Mouse (Mus musculus) testis, adult 2 months (tissue): ENCODE measurements around the gene Pcf11. TPM values are rescaled to one million over a fixed set of nuclear protein-coding genes. Genes with fewer than 3 reads are reported as not detected.

Source experiments
- H3K27ac ChIP-seq: fragments of 200-500 bp; 2 replicates; pipeline ENCODE4 v1.5.1; 2012; ENCODE audit warnings: low read depth, low read length; ENCODE audit not compliant: control insufficient read depth, insufficient read depth
- H3K27me3 ChIP-seq: fragments of 200-500 bp; 2 replicates; pipeline ENCODE4 v1.6.1; 2012; ENCODE audit warnings: mild to moderate bottlenecking, low read length, moderate library complexity; ENCODE audit not compliant: control insufficient read depth, insufficient read depth
- H3K36me3 ChIP-seq: fragments of 200-500 bp; 2 replicates; pipeline ENCODE4 v1.6.1; 2012; ENCODE audit warnings: mild to moderate bottlenecking, low read length; ENCODE audit not compliant: control insufficient read depth, insufficient read depth
- H3K4me1 ChIP-seq: fragments of 200-500 bp; 2 replicates; pipeline ENCODE4 v1.6.1; 2012; ENCODE audit warnings: low read length; ENCODE audit not compliant: control insufficient read depth, insufficient read depth
- H3K4me3 ChIP-seq: fragments of 200-500 bp; 2 replicates; pipeline ENCODE4 v1.5.1; 2012; ENCODE audit warnings: low read depth, mild to moderate bottlenecking, low read length, moderate library complexity, mixed read lengths; ENCODE audit not compliant: control insufficient read depth
- CTCF ChIP-seq: fragments of 200-500 bp; IDR thresholded peaks from 2 replicates; pipeline ENCODE4 v1.5.1; 2012; ENCODE audit warnings: low read depth, mild to moderate bottlenecking, inconsistent platforms, low read length, moderate library complexity; ENCODE audit not compliant: control insufficient read depth, insufficient read depth, insufficient replicate concordance
- POLR2A ChIP-seq: fragments of 200-500 bp; IDR thresholded peaks from 2 replicates; pipeline ENCODE4 v1.6.1; 2012; ENCODE audit warnings: low read depth, mild to moderate bottlenecking, inconsistent platforms, low read length, moderate library complexity; ENCODE audit not compliant: control insufficient read depth
- polyA plus RNA-seq: library from polyadenylated mRNA; depleted of rRNA; stranded (reverse); fragments of >200 nt; gene quantifications from 2 replicates; pipeline ENCODE4 v1.2.3, GENCODE M21; 2012

Gene Pcf11
- polyA plus RNA-seq, 1 experiment, result 40.4 TPM

DNA sequence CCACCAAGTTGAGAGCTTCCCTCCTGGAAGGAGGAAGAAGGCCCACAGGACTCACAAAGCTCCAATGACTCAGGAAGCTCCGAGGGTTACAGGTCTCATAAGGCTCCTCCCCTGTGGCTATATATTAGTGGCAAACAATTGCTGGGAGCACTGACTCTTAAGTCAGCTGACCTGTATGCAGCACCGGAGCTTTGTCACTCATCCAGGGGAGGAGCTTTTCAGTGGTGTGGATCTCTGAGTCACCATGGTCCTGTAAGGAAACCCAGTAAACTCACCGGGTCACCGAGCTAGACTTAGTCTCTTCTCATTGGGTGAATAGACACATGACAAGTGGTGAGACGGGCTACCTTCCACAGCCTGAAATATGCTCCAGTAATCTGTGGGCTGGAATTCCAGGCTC lies 29.0 kb upstream of the Pcf11 start:
- Histone ChIP-seq H3K27ac (no peak overlapping the region), H3K36me3 (no peaks in the 10 kb centered on the region), H3K4me3 (no peak overlapping the region), H3K4me1 (no peaks in the 10 kb centered on the region; the same call in 1 of the 2 replicates), H3K27me3 (no peaks in the 10 kb centered on the region)
- TF ChIP-seq CTCF, result no peak
- TF ChIP-seq POLR2A, result no peak

DNA sequence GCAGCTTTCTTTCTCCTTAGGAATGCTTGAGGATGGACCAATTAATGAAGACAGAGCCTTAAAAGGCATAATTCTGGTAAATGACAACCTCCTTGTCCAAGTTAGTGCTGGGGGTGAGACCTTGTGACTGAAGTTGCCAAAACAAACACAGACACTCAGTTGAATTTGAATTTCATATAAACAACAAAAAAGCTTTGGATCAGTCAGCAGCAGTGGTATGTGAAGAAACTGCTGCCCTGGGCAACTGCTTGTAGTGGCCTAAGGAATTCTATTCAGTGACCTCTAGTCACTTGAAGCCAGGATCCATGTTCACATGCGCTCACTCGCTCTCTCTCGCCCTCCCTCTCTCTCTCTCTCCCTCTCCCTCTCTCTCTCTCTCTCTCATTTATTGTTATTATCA lies 26.7 kb upstream of the Pcf11 start:
- no peaks in the 10 kb centered on the region; the same call in 1 of the 2 replicates for H3K4me1 ChIP-seq
- H3K36me3 ChIP-seq, result no peaks in the 10 kb centered on the region
- H3K27me3 ChIP-seq, result no peaks in the 10 kb centered on the region
- H3K27ac ChIP-seq, result no peak overlapping the region
- H3K4me3 ChIP-seq, result no peak overlapping the region
- TF ChIP-seq POLR2A (no peak), CTCF (no peak)

DNA sequence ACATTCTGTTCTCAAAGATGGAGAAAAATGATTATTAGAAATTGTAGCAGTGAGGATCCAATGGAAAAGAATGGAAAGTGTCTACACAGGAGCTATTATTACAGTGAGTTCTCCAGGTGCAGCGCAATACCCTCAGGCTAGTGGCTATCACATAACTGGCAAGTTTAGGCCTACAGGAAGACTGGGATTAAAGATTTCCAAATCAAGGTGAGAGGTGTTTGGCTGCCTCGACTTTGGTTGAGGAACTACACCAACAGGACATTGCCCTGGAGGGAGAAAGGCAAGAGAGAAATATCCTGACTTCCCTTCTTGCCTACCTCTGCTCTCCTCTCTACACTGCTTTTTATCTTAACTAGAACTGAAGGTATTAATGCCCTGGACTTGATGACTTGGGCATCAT lies 19.4 kb upstream of the Pcf11 start:
- no peaks in the 10 kb centered on the region for H3K36me3 ChIP-seq
- TF ChIP-seq CTCF, result no peak
- TF ChIP-seq POLR2A, result no peak

DNA sequence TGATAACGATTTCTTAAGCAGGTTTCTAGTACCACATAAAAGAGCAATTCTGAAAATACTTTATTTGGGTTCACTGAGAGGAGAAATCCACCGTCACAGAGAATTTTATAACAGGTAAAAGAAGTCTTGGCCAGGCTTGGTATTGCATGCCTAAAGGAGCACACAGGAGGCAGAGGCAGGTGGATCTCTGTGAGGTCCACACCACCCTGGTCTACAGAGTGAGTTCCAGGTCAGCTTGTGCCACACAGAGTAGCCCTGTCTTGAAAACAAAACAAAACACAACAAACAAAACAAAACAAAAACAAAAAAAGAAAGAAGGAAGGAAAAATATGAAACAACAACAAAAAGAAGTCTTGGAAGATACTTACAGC lies 18.6 kb upstream of the Pcf11 start:
- TF ChIP-seq POLR2A (no peak), CTCF (no peak)
- no peaks in the 10 kb centered on the region for H3K36me3 ChIP-seq
- H3K27me3 ChIP-seq, result no peaks in the 10 kb centered on the region
- no peak overlapping the region for H3K4me3 ChIP-seq
- no peaks in the 10 kb centered on the region for H3K4me1 ChIP-seq
- H3K27ac ChIP-seq, result no peak overlapping the region

More for the DNA sequence above, 19.4 kb upstream of the Pcf11 start:
- H3K27ac ChIP-seq, result no peak overlapping the region
- H3K4me3 ChIP-seq, result no peak overlapping the region
- H3K4me1 ChIP-seq, result no peaks in the 10 kb centered on the region
- H3K27me3 ChIP-seq, result no peaks in the 10 kb centered on the region

DNA sequence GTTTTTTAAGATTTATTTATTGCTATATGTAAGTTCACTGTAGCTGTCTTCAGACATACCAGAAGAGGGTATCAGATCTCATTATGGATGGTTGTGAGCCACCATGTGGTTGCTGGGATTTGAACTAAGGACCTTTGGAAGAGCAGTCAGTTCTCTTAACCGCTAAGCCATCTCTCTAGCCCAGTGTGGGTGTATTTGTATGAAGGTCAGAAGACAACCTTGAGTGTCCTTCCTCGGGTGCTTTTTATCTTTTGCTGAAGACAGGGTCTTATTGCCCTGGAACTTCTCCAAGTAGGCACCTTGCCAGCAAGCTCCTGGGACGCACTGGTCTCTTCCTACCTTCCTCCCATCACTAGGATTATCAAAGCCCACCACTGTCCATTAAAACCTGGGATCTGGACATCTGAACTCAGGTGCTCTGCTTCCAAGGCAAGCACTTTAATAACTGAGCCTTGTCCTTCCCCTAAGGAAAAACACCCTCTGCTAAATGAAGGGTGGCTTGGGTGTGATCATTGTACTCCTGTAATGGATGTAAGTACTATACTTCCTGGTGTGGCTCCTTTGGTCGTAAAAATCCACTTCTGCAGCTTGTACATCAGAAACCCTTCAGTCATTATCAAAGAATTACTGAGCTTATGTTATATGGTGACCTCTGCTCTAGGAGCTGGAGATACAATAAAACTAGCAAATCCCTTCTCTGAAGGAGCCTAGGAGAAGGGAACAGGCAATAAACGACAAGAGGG lies 18.0 kb upstream of the Pcf11 start:
- no peak for TF ChIP-seq CTCF

DNA sequence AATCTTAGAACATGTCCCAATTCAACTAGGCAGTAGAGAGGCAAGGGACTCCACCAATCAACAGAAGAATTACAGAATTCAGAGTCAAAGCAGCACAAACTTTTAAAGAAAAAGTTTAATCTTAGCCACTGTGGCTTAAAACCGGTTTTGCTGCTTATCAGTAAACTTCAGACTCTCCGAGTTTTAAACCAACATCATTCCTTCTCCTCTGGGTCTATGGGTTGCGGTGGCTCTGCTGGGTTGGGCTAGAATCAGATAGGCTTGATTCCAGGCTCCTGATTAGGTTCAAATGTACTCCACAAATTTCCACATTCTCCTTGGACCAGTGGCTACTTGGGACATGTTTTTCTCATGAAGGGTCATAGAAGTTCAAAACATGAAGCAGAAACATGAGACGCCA lies 7.6 kb upstream of the Pcf11 start:
- TF ChIP-seq CTCF (no peak), POLR2A (no peak)
- no peaks in the 10 kb centered on the region for H3K27me3 ChIP-seq

More for the DNA sequence above, 18.0 kb upstream of the Pcf11 start:
- no peaks in the 10 kb centered on the region for H3K27me3 ChIP-seq
- no peaks in the 10 kb centered on the region for H3K36me3 ChIP-seq
- H3K27ac ChIP-seq, result no peak overlapping the region
- H3K4me1 ChIP-seq, result no peaks in the 10 kb centered on the region
- no peak overlapping the region for H3K4me3 ChIP-seq

DNA sequence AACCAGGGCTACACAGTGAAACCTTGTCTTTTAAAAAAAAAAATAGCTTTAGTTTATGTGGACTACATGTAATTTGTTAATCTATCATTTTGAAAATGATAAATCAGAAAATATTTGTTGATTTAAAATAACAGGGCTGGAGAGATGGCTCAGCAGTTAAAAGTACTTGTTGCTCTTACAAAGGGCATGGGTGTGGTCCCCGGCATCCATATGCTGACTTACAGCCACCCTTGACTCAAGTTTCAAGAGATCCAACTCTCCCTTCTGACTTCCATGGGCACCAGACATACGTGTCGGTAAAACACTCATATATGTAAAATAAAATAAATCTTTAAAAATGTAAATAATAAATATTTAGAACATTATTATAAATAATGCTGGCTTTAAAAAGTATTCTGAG lies 5.4 kb upstream of the Pcf11 start:
- H3K36me3 ChIP-seq, result no peaks in the 10 kb centered on the region
- no peak for TF ChIP-seq POLR2A
- no peak for TF ChIP-seq CTCF
- no peak overlapping the region for H3K27ac ChIP-seq

More for the DNA sequence above, 7.6 kb upstream of the Pcf11 start:
- H3K36me3 ChIP-seq, result no peaks in the 10 kb centered on the region
- H3K27ac ChIP-seq, result no peak overlapping the region
- no peaks in the 10 kb centered on the region for H3K4me1 ChIP-seq
- peak overlapping the region; percentile 36; the same call in 1 of the 2 replicates for H3K4me3 ChIP-seq

More for the DNA sequence above, 5.4 kb upstream of the Pcf11 start:
- Histone ChIP-seq H3K27me3 (no peaks in the 10 kb centered on the region), H3K4me3 (no peak overlapping the region), H3K4me1 (no peaks in the 10 kb centered on the region)
